Mouse (Mus musculus) hindbrain, postnatal 0 days (tissue): ENCODE measurements around the gene Iqce. TPM values are rescaled to one million over a fixed set of nuclear protein-coding genes. Genes with fewer than 3 reads are reported as not detected.

Experiments used
- ATAC-seq: fragments of 200-750 bp; cut with Nextera tagmentation; 2 replicates; pipeline ENCODE4 v1.8.0; 2017; ENCODE audit warnings: mild to moderate bottlenecking, moderate TSS enrichment, moderate library complexity
- DNase-seq: peaks from one replicate; pipeline ENCODE4 v3.0.0-alpha.2; 2015; ENCODE audit warnings: low spot score
- H3K27ac ChIP-seq: fragments of 300-500 bp; sonication (generic); 2 replicates; pipeline ENCODE4 v1.5.1; 2014; ENCODE audit warnings: mild to moderate bottlenecking
- H3K27me3 ChIP-seq: fragments of 300-500 bp; sonication (generic); 2 replicates; pipeline ENCODE4 v1.6.1; 2014; ENCODE audit warnings: low read length, mixed read lengths; ENCODE audit not compliant: insufficient read depth
- H3K36me3 ChIP-seq: fragments of 300-500 bp; sonication (generic); 2 replicates; pipeline ENCODE4 v1.6.1; 2014; ENCODE audit warnings: low read length, mixed read lengths; ENCODE audit not compliant: insufficient read depth
- H3K4me1 ChIP-seq: fragments of 300-500 bp; sonication (generic); 2 replicates; pipeline ENCODE4 v1.6.1; 2014; ENCODE audit warnings: antibody characterized with exemption, low read length, mixed read lengths; ENCODE audit not compliant: insufficient read depth
- H3K4me2 ChIP-seq: fragments of 300-500 bp; sonication (generic); 2 replicates; pipeline ENCODE4 v1.6.1; 2014; ENCODE audit warnings: low read depth, mild to moderate bottlenecking, low read length, moderate library complexity, mixed read lengths
- H3K4me3 ChIP-seq: fragments of 300-500 bp; sonication (generic); 2 replicates; pipeline ENCODE4 v1.5.1; 2014; ENCODE audit warnings: low read length
- H3K9ac ChIP-seq: fragments of 300-500 bp; sonication (generic); replicated peaks from 2 replicates; pipeline ENCODE4 v1.6.1; 2014; ENCODE audit warnings: mild to moderate bottlenecking, low read length, moderate library complexity, mixed read lengths
- H3K9me3 ChIP-seq: fragments of 300-500 bp; sonication (generic); 2 replicates; pipeline ENCODE4 v1.6.1; 2016; ENCODE audit warnings: low read length, mixed read lengths
- CTCF ChIP-seq: IDR thresholded peaks from 2 replicates; pipeline ENCODE4 v1.5.1; 2016; ENCODE audit warnings: antibody characterized with exemption, control low read depth, low read depth
- WGBS: fragments of 180-500 bp; shearing (Covaris S2); extraction: QIAGEN DNeasy Blood & Tissue Kit; methylation state at CpG from one replicate; pipeline ENCODE4 v1.1.7; 2014; 5-methylcytosine and 5-hydroxymethylcytosine counted together
- polyA plus RNA-seq: library from polyadenylated mRNA; unstranded; fragments of >200 nt; fragmentation: Nextera tagmentation; extraction: Ambion mirVana; gene quantifications from 2 replicates; pipeline ENCODE4 v1.2.1, GENCODE M21; 2015
- total RNA-seq: library from RNA; depleted of rRNA; stranded (reverse); fragments of >200 nt; gene quantifications from 2 replicates; pipeline ENCODE4 v1.2.3, GENCODE M21; 2014

Iqce gene
- total and polyA plus RNA-seq, 2 experiments from 2014 or later = 22.1 to 43.1 TPM

DNA sequence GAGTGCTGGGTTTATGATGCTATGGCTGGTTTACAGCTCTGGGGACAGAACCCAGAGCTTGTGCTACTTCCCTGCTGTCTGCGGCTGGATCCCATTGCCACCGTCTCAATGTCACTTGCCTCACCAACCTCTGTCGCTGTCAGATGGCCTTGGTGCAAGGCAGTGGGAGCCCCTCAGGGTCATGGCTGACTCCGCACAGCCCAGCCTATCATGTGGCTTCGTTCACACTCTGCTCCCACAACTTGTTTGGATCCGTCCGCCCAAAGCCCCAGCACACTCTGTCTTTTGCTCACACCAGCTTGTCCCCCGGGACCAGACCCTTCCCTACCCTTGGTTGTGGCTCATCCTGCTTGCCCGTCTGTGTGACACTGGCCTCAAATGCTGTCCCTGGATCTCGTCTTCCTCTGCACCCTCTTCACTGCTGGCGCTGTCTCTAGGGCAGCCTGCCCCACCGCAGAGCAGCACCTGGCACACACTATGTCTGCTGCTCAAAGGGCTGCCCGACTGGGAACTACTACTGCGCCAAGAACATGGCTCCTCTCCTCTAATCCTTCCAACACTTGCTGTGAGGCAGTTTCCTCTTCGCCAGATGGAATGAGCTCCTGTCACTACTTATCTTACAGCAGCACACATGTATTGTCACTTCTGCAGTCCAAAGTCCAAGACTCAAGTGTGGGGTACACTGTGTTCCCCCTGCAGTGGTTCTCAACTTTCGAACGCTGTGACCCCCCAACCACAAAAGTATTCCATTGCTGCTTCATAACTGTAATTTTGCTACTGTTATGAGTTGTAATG lies 25.0 kb upstream of the Iqce start:
- no peak for DNase-seq
- no peak for TF ChIP-seq CTCF
- H3K4me3 ChIP-seq = no peak overlapping the region
- no peaks in the 10 kb centered on the region for H3K36me3 ChIP-seq
- H3K27me3 ChIP-seq = no peaks in the 10 kb centered on the region
- WGBS = 70% methylated on average over 17 of the region's 17 CpGs
- no peaks in the 10 kb centered on the region for H3K9me3 ChIP-seq
- ATAC-seq = no peak
- peak overlapping the region; percentile 26; the same call in 1 of the 2 replicates for H3K27ac ChIP-seq
- H3K9ac ChIP-seq = no peak overlapping the region
- H3K4me1 ChIP-seq = peaks cover 25% of the 10 kb centered on the region
- H3K4me2 ChIP-seq = no peak overlapping the region

DNA sequence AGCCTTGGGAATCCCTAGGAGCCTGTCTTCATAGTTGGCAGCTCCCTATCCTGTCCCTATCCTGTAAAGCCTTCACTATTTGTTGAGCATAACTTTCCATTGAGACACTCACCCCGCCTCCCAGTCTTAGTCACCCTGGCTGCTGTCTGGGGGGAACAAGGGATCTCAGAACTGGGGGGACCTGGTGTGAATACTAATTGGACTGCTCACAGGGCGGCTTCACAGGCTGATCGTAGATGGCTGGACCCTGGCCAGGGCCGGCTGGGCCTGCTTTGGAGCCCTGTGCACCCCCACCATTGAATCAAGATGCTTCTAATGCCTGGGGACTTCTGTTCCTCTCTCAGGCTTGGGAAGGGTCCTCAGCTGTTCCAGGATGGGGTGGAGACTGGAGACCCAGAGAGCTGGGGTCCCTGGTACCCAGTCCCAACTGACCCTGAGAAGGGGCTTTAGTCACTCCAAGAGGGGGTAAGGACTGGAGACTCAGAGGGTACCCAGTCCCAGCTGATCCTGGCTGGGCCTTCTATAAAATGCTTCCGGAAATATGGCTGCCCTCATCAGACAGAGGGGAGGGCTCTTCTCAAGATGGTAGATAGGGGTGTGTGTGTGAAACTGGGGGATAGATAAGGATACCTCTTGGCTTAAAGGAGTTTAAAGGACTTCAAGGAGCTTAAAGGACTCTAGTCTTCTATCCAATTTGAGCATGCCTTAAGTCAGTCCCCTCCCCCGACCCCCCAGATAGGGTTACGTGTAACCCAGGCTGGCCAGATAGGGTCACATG lies 24.1 kb upstream of the Iqce start:
- Histone ChIP-seq H3K9ac (no peak overlapping the region), H3K27ac (peak overlapping the region; percentile 79), H3K9me3 (no peaks in the 10 kb centered on the region), H3K4me2 (no peak overlapping the region), H3K36me3 (no peaks in the 10 kb centered on the region), H3K4me3 (no peak overlapping the region), H3K27me3 (no peaks in the 10 kb centered on the region), H3K4me1 (peaks cover 25% of the 10 kb centered on the region)
- 54% methylated on average over 7 of the region's 7 CpGs for WGBS
- ATAC-seq (peak; percentile 89), DNase-seq (peak; percentile 88)
- TF ChIP-seq CTCF = no peak

- Histone ChIP-seq H3K4me3 (peak within 1 kb of the TSS; percentile 18; the same call in 1 of the 2 replicates), H3K27ac (peak within 1 kb of the TSS; percentile 7; the same call in 1 of the 2 replicates), H3K36me3 (no peaks in the 10 kb centered on the region), H3K4me2 (peak within 1 kb of the TSS; percentile 42), H3K4me1 (peaks cover 25% of the 10 kb centered on the region), H3K9me3 (no peaks in the 10 kb centered on the region), H3K27me3 (no peaks in the 10 kb centered on the region), H3K9ac (0 out of 2 replicates have a peak within 1 kb of the TSS, but pooled peaks have one; percentile 21)
- WGBS = 23% methylated on average over 13 of the region's 13 CpGs
- ATAC-seq = peak; percentile 87
- peak; percentile 42; the same call in 1 of the 2 replicates for TF ChIP-seq CTCF
- DNase-seq = peak; percentile 90
Observed at GRCm38 (mm10) chr5:140723822-140724221, 21.6 kb upstream of the Iqce start, which contains the start of gene Amz1. Gene Amz1 (plus strand): TSS chr5:140724127.

DNA sequence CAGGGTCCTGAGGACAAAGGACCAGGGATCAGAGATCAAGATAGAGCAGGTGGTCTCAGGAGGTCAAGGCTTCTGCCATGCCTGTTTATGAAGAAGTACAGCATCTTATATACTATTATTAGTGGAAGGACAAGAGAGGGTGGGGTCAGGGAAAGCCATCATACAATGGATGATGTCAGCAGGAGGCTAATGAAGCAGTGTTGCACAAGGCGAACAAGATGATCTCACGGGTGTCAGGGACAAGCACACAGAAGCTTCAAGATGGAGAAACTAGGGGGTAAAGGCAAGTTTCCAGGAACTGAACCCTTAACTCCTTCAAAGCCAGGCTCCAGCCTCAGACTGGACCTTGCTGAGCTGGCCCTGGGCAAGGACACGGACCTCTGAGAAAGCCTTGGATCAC lies 19.9 kb upstream of the Iqce start:
- no peak overlapping the region for H3K4me2 ChIP-seq
- H3K9me3 ChIP-seq = no peaks in the 10 kb centered on the region
- H3K9ac ChIP-seq = no peak overlapping the region
- no peak for TF ChIP-seq CTCF
- WGBS = 65% methylated on average over 3 of the region's 3 CpGs
- no peak overlapping the region for H3K4me3 ChIP-seq
- H3K27ac ChIP-seq = no peak overlapping the region
- no peak for ATAC-seq
- H3K4me1 ChIP-seq = peaks cover 25% of the 10 kb centered on the region
- no peaks in the 10 kb centered on the region for H3K27me3 ChIP-seq
- H3K36me3 ChIP-seq = peaks cover 8% of the 10 kb centered on the region; the same call in 1 of the 2 replicates
- no peak for DNase-seq

DNA sequence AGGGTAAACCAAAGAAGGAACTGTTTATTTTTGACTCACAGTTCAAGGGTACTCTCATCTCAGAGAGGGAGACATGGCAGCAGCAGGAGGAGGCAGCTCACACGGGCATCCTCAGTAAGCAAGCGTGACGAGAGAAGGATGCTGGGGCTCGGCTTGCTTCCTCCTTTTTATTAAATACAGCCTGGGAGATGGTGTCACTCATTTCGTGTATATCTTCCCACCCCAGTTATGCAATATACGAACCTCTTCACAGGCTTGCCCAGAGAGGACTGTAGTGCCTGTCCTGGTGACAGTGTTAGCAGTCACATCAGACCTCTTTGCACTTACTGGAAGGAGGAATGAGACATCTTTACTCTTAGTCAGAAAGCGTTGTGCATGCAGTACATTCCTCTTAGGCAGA lies 18.6 kb upstream of the Iqce start:
- Histone ChIP-seq H3K4me1 (peaks cover 20% of the 10 kb centered on the region), H3K9me3 (no peaks in the 10 kb centered on the region), H3K27ac (no peak overlapping the region), H3K4me3 (no peak overlapping the region), H3K36me3 (peaks cover 17% of the 10 kb centered on the region; the same call in 1 of the 2 replicates), H3K27me3 (no peaks in the 10 kb centered on the region), H3K4me2 (no peak overlapping the region), H3K9ac (no peak overlapping the region)
- ATAC-seq = no peak
- TF ChIP-seq CTCF = no peak
- WGBS = 75% methylated on average over 7 of the region's 7 CpGs
- DNase-seq = no peak

GRCm38 (mm10) chr5:140711040-140711439 lies 8.9 kb upstream of the Iqce start:
- WGBS = 59% methylated on average over 5 of the region's 5 CpGs
- H3K27me3 ChIP-seq = no peaks in the 10 kb centered on the region
- TF ChIP-seq CTCF = 0 out of 2 replicates have a peak, but pooled peaks have one; percentile 14

More at GRCm38 (mm10) chr5:140711040-140711439, 8.9 kb upstream of the Iqce start:
- no peak overlapping the region for H3K4me2 ChIP-seq
- no peak overlapping the region for H3K9ac ChIP-seq
- no peak overlapping the region for H3K27ac ChIP-seq
- no peaks in the 10 kb centered on the region for H3K4me1 ChIP-seq
- H3K9me3 ChIP-seq = no peaks in the 10 kb centered on the region
- ATAC-seq (no peak), DNase-seq (no peak)
- H3K4me3 ChIP-seq = no peak overlapping the region
- peaks cover 58% of the 10 kb centered on the region for H3K36me3 ChIP-seq
